Mouse (Mus musculus) lung, embryonic 15.5 days (tissue): ENCODE measurements around the gene Ces5a. TPM values are rescaled to one million over a fixed set of nuclear protein-coding genes. Genes with fewer than 3 reads are reported as not detected.

ENCODE experiments used
- ATAC-seq: fragments of 200-750 bp; cut with Nextera tagmentation; 2 replicates; pipeline ENCODE4 v1.8.0; 2017; ENCODE audit warnings: moderate number of reproducible peaks, borderline replicate concordance; ENCODE audit not compliant: low FRiP score, low TSS enrichment; ENCODE audit errors: extremely low read depth
- H3K27ac ChIP-seq: fragments of 300-500 bp; sonication (generic); 2 replicates; pipeline ENCODE4 v1.5.1; 2015; ENCODE audit warnings: moderate library complexity, mild to moderate bottlenecking, inconsistent platforms
- H3K27me3 ChIP-seq: fragments of 300-500 bp; sonication (generic); 2 replicates; pipeline ENCODE4 v1.6.1; 2015; ENCODE audit warnings: inconsistent platforms
- H3K36me3 ChIP-seq: fragments of 300-500 bp; sonication (generic); 2 replicates; pipeline ENCODE4 v1.6.1; 2015; ENCODE audit warnings: inconsistent platforms
- H3K4me1 ChIP-seq: fragments of 300-500 bp; sonication (generic); 2 replicates; pipeline ENCODE4 v1.6.1; 2015; ENCODE audit warnings: inconsistent platforms
- H3K4me2 ChIP-seq: fragments of 300-500 bp; sonication (generic); 2 replicates; pipeline ENCODE4 v1.6.1; 2015; ENCODE audit warnings: inconsistent platforms, mild to moderate bottlenecking, moderate library complexity
- H3K4me3 ChIP-seq: fragments of 300-500 bp; sonication (generic); 2 replicates; pipeline ENCODE4 v1.5.1; 2015; ENCODE audit warnings: mild to moderate bottlenecking, inconsistent platforms
- H3K9ac ChIP-seq: fragments of 300-500 bp; sonication (generic); 2 replicates; pipeline ENCODE4 v1.6.1; 2015; ENCODE audit warnings: inconsistent platforms
- H3K9me3 ChIP-seq: fragments of 300-500 bp; sonication (generic); 2 replicates; pipeline ENCODE4 v1.6.1; 2016; ENCODE audit warnings: inconsistent platforms
- WGBS: fragments of 180-500 bp; shearing (Covaris S2); methylation state at CpG from one replicate; pipeline ENCODE4 v1.1.7; 2015; 5-methylcytosine and 5-hydroxymethylcytosine counted together
- polyA plus RNA-seq: library from polyadenylated mRNA; unstranded; fragments of >200 nt; fragmentation: Nextera tagmentation; extraction: Ambion mirVana; gene quantifications from 2 replicates; pipeline ENCODE4 v1.2.1, GENCODE M21; 2015

Gene Ces5a
- polyA plus RNA-seq = not detected in 2 replicates

DNA sequence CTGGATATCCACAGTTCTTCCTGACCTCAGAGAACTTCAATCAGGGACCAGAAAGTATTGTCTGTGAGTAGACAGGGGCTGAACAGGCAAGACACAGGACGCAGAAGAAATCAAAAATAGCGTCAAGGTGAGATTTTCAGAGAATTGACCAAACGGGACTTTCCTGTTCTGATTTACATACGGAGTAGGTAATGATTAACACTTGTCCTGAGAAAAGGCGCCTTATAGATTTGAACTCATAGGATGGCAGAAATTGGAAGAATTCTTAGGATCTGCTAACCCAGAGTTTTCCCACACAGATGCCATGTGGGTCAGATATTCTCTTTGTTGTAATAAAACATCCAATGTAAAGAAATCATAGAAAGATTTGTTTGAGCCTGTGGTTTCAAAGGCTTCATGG lies at the start of gene Ces5a:
Gene Ces5a (minus strand): TSS at position 101 of the 400 bp plus-strand sequence.
- Histone ChIP-seq H3K9me3 (no peaks in the 10 kb centered on the region), H3K36me3 (no peaks in the 10 kb centered on the region), H3K27ac (no peak within 1 kb of the TSS), H3K9ac (no peak within 1 kb of the TSS), H3K4me1 (no peaks in the 10 kb centered on the region), H3K27me3 (no peaks in the 10 kb centered on the region), H3K4me3 (no peak within 1 kb of the TSS), H3K4me2 (no peak within 1 kb of the TSS)
- ATAC-seq = no peak
- WGBS = 75% methylated on average over 5 of the region's 5 CpGs

DNA sequence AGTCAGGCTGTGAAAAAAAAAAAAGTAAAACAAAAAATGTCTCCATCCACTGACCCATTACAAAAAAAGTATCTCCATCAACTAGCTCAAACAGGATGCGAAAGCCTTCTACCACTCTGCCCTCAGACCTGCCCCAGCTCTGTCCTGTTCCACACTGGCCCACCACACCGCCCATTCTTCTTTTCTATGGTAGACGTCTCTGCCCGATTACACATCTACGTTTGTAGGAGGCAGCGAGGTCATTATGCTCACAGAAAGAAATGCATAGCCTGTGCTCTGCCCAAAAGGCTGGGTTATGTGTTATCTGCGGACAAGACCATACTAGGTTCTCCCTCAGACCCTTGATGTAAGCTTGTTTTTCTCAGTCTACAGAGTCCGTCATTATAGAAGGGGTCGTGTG lies 37.2 kb upstream of the Ces5a start:
- Histone ChIP-seq H3K4me3 (no peak overlapping the region), H3K9ac (no peak overlapping the region), H3K36me3 (no peaks in the 10 kb centered on the region), H3K27me3 (no peaks in the 10 kb centered on the region), H3K4me2 (no peak overlapping the region), H3K4me1 (peaks cover 30% of the 10 kb centered on the region), H3K9me3 (peaks cover 3% of the 10 kb centered on the region; the same call in 1 of the 2 replicates), H3K27ac (peak overlapping the region; percentile 87)
- 84% methylated on average over 9 of the region's 9 CpGs for WGBS
- no peak for ATAC-seq

DNA sequence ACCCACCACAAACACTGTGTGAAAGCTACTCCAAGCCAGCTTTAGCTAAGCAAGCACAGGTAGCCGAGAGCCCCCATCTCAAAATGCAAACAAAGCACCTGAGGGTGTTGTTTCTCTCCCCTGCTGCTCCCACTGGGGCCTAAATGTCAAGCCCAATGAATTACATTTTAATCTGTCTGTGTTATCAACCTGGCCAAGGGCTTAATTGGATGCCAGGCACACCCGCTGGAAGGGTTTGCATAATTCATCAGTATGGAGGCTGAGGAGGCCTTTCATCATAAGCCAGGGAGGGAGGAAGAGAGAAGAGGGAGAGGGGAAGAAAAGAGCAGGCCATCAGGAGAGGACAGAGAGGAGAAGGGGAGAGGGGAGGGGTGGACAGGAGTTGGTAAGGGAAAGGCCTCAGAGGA lies 36.5 kb upstream of the Ces5a start:
- H3K27me3 ChIP-seq = no peaks in the 10 kb centered on the region
- no peak overlapping the region for H3K9ac ChIP-seq
- ATAC-seq = no peak
- peaks cover 30% of the 10 kb centered on the region for H3K4me1 ChIP-seq
- H3K27ac ChIP-seq = peak overlapping the region; percentile 87
- 38% methylated on average over 2 of the region's 2 CpGs for WGBS
- no peak overlapping the region for H3K4me3 ChIP-seq
- peaks cover 3% of the 10 kb centered on the region; the same call in 1 of the 2 replicates for H3K9me3 ChIP-seq
- H3K4me2 ChIP-seq = no peak overlapping the region
- no peaks in the 10 kb centered on the region for H3K36me3 ChIP-seq

DNA sequence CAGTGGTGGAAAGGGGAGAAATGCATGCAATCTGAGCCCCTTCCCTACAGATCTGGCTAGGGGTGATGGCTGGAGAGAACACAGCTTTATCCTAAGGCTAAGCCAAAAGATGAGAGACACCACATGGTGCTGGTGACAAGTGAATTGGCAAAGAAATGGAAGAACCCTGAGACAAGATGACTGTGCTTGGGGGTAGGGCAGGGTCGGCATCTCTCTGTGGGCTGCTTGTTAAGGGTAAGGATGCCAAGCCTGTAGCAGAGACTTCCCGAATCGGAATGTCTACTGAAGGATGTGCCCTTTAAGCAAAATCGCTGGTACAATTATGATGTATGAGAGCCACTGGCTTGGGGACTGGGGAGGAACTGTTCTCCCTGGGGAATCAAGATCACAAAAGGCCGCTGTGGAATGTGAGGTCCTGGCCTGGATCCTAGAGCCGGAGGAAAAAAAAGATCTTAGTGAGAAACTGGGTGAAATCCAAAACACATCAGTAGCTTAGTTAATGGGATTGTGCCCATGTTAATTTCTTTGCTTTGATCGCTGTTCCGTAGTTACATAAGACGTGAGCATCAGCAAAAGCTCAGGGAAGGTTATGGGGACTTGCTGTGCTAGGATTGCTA lies 35.8 kb upstream of the Ces5a start:
- no peaks in the 10 kb centered on the region for H3K36me3 ChIP-seq
- WGBS = 24% methylated on average over 9 of the region's 9 CpGs
- peak overlapping the region; percentile 87 for H3K27ac ChIP-seq
- ATAC-seq = peak; percentile 85
- no peak overlapping the region for H3K9ac ChIP-seq
- peaks cover 3% of the 10 kb centered on the region; the same call in 1 of the 2 replicates for H3K9me3 ChIP-seq
- H3K4me1 ChIP-seq = peaks cover 30% of the 10 kb centered on the region
- no peak overlapping the region for H3K4me3 ChIP-seq
- H3K4me2 ChIP-seq = 0 out of 2 replicates have a peak overlapping the region, but pooled peaks have one; percentile 3
- no peaks in the 10 kb centered on the region for H3K27me3 ChIP-seq

DNA sequence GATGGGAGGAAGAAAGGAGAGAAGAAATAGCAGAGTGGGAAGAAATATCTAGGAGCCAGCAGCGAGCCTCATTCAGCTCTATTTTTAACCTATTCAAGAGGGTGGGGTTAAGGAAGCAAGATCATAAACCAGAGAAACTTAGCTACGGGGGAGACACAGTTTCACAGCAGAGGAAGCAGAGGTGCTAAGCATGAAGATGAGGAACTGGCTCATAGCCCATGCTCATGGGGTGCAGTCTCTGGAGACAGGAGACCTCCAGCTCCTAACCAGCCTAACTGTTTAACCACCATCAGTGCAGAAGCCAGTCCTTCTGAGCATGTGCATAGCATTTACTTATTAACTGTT lies 34.5 kb upstream of the Ces5a start:
- H3K9ac ChIP-seq = no peak overlapping the region
- ATAC-seq = no peak
- H3K9me3 ChIP-seq = peaks cover 3% of the 10 kb centered on the region; the same call in 1 of the 2 replicates
- H3K27ac ChIP-seq = peak overlapping the region; percentile 87
- H3K27me3 ChIP-seq = no peaks in the 10 kb centered on the region
- H3K4me3 ChIP-seq = no peak overlapping the region
- WGBS = 30% methylated on average over 2 of the region's 2 CpGs
- no peak overlapping the region for H3K4me2 ChIP-seq
- H3K4me1 ChIP-seq = peaks cover 30% of the 10 kb centered on the region
- H3K36me3 ChIP-seq = no peaks in the 10 kb centered on the region

DNA sequence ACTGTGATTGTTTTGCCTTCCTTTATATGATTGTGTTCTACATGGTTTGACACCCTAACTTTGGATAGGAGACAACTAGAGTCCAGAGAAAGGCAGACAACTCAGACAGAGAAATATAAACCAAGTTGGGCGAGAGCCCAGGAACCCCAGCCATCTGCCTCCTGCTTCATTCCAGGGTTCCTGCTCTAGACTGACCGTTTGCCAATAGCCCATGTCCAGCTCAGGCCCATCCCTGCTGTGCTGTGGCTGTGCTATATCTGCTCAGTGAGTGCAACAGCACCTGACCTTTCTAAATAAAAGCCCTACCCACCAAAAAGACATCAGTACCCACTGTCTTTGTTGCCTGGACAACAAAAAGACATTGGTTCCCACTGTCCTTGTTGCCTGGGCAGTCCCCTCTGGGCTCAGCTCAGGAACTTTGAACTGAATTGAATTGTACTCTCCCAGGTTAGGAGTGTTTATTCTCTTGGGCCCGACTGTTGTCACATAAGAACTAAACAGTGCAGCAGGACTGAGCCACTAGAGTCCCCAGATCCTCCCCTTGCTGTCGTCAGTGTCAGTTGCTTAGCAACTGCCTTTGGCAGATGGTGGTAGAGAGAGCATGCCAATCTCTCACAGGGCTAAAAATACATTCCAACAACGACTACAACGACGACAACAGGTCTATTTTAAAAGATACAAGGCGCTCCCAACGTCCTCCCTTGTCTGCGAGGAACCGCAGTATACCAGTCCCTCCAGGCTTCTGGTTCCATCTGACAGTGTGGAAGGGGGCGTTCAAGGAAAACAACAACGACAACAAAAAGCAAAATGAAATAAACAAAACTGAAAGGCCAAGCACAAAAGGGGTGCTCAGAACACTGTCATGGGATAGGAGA lies 33.9 kb upstream of the Ces5a start:
- peak; percentile 44; the same call in 1 of the 2 replicates for ATAC-seq
- no peak overlapping the region for H3K4me2 ChIP-seq
- no peak overlapping the region for H3K9ac ChIP-seq
- no peaks in the 10 kb centered on the region for H3K27me3 ChIP-seq
- H3K4me1 ChIP-seq = peaks cover 30% of the 10 kb centered on the region
- H3K4me3 ChIP-seq = no peak overlapping the region
- peak overlapping the region; percentile 87 for H3K27ac ChIP-seq
- no peaks in the 10 kb centered on the region for H3K36me3 ChIP-seq
- WGBS = 40% methylated on average over 13 of the region's 13 CpGs
- H3K9me3 ChIP-seq = peaks cover 3% of the 10 kb centered on the region; the same call in 1 of the 2 replicates

DNA sequence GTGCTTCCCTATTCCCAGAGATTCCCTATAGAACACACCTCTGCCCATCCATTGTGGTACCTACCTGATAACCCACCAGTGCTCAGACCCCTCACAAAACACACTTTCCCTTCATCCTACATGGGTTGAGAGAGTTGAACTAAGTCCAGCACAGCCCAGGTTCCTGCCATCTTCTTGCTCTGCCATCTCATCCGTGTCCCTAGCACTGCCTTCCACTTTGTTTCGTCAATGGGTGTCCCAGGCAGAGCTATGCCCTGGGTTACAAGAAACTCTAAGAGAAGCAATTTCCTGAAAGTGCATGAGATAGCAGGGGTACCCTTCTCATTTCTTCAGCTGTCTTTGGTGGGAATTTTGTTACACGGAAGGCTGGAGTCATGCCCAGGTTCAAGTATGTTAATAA lies 33.0 kb upstream of the Ces5a start:
- WGBS = 90% methylated on average over 3 of the region's 3 CpGs
- no peak overlapping the region for H3K4me3 ChIP-seq
- no peaks in the 10 kb centered on the region for H3K36me3 ChIP-seq
- no peak overlapping the region for H3K9ac ChIP-seq
- no peak overlapping the region for H3K27ac ChIP-seq
- peaks cover 3% of the 10 kb centered on the region; the same call in 1 of the 2 replicates for H3K9me3 ChIP-seq
- peaks cover 30% of the 10 kb centered on the region for H3K4me1 ChIP-seq
- H3K4me2 ChIP-seq = no peak overlapping the region
- H3K27me3 ChIP-seq = no peaks in the 10 kb centered on the region
- no peak for ATAC-seq

DNA sequence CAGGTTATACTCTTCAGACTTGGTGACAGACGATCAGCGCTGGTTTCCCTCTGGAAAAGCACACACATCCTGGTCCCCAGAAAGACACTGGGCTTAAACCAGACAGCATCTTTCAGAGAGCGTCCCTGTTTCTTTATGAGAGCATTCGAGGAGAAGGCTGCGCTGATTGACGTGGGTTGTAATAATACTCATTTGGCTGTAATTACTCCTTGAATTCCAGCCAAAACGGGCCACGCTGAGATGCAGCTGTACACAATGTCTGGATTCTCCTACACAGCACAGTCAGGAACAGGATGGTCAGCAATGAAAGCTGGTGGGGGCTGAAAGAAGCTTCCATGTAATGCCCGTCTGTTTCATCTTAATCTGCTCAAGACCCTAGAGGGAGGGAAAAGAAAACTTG lies 31.5 kb upstream of the Ces5a start:
- 78% methylated on average over 9 of the region's 9 CpGs for WGBS

DNA sequence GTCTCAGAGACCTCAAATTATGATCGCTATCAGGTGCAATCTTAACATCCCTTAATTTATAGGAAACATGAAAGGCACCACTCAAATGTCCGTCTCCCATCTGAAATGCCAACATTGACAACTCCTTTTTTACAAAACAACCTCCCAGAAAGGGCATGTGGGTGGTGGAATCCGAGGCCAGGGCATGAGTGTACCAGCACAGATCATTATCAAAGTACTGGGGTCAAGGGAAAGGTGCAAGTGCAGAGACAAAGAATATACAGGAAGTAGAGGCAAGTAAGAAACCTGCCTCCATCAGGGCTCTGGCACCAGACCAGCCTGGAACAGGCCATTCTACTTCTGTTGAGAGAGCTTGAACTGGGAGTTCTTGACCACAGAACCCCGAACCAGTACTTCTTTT lies 29.0 kb upstream of the Ces5a start:
- no peak overlapping the region for H3K9ac ChIP-seq
- no peaks in the 10 kb centered on the region for H3K27me3 ChIP-seq
- H3K4me1 ChIP-seq = peaks cover 4% of the 10 kb centered on the region
- H3K36me3 ChIP-seq = no peaks in the 10 kb centered on the region
- H3K4me3 ChIP-seq = no peak overlapping the region
- H3K9me3 ChIP-seq = peaks cover 3% of the 10 kb centered on the region; the same call in 1 of the 2 replicates
- H3K4me2 ChIP-seq = no peak overlapping the region
- WGBS = 64% methylated on average over 4 of the region's 4 CpGs
- H3K27ac ChIP-seq = no peak overlapping the region
- no peak for ATAC-seq

More for the DNA sequence above, 31.5 kb upstream of the Ces5a start:
- Histone ChIP-seq H3K9ac (no peak overlapping the region), H3K9me3 (peaks cover 3% of the 10 kb centered on the region; the same call in 1 of the 2 replicates), H3K4me3 (no peak overlapping the region), H3K4me2 (no peak overlapping the region), H3K4me1 (peaks cover 25% of the 10 kb centered on the region), H3K36me3 (no peaks in the 10 kb centered on the region), H3K27ac (no peak overlapping the region), H3K27me3 (no peaks in the 10 kb centered on the region)
- ATAC-seq = no peak

DNA sequence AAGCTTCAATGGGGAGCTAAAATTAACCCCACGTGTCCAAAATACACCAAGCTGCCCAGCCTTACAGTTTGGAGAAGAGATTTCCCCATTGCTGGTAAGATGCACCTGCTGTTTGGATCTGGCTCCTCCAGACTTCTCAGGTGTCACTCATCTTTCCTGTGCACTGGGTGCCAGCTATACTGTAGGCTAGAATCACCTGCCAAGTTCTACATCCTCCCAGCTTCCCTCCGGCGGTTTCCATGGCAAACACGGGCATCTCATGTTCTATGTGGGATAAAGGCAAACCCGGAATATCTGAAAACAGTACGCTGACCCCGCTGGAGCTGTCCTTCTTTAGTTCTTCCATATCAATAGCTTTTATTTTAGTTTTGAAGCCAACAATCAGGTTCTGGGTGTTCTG lies 27.9 kb upstream of the Ces5a start:
- 79% methylated on average over 7 of the region's 7 CpGs for WGBS

DNA sequence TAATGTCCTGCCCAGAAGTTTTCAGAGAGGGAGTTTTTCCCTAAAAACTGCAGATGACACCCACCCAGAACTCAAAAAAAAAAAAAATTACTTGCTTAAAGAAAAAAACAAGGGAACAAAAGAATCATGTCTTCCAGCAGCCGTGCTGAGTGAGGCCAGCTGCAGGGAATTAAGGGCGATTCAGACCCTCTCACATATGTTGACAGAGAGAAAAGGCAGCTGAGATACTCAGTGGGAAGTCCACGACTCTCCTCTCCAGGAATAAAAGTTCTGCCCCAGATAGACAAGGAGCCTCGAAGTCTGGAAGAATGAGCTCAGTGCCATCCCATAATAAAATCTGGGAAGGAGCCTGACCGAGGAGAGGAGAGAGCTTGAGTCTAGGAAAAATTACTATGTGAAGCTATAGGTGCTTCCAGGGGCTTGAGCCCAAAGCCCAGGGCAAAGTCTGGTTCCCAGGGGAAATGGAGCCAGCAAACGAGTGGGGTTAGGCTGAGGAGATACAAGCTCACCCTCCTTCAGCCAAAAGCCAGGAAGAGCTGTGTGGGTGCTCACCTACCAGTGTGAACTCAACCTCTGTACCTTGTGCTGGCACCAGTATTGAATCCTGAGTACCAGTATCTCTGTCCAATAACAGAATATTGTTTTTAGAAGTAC lies 27.1 kb upstream of the Ces5a start:
- Histone ChIP-seq H3K4me2 (no peak overlapping the region), H3K36me3 (no peaks in the 10 kb centered on the region), H3K9ac (no peak overlapping the region), H3K4me1 (no peaks in the 10 kb centered on the region), H3K4me3 (no peak overlapping the region), H3K27ac (no peak overlapping the region), H3K9me3 (no peaks in the 10 kb centered on the region), H3K27me3 (no peaks in the 10 kb centered on the region)
- 20% methylated on average over 6 of the region's 6 CpGs for WGBS
- ATAC-seq = peak; percentile 49; the same call in 1 of the 2 replicates

More for the DNA sequence above, 27.9 kb upstream of the Ces5a start:
- Histone ChIP-seq H3K27me3 (no peaks in the 10 kb centered on the region), H3K9ac (no peak overlapping the region), H3K9me3 (peaks cover 3% of the 10 kb centered on the region; the same call in 1 of the 2 replicates), H3K36me3 (no peaks in the 10 kb centered on the region), H3K4me2 (no peak overlapping the region), H3K4me3 (no peak overlapping the region), H3K4me1 (no peaks in the 10 kb centered on the region), H3K27ac (no peak overlapping the region)
- no peak for ATAC-seq
